Mouse (Mus musculus): ENCODE measurements around the gene Wrnip1.

GRCm38 (mm10) chr13:32863456-32863855 lies 61.6 kb downstream of the Wrnip1 start:
- no peak for TF ChIP-seq CTCF (IDR thresholded peaks at IDR 0.05; ENCODE audit: low read depth, low read length)
- TF ChIP-seq POLR2A (IDR thresholded peaks at IDR 0.05; ENCODE audit: borderline replicate concordance, low read depth, low read length) = no peak

All from bone marrow macrophage, adult 2 months (primary cell).